Mouse (Mus musculus): ENCODE results near the gene Gm45234. TPM values are rescaled to one million over a fixed set of nuclear protein-coding genes. Genes with fewer than 3 reads are reported as not detected.

Gm45234 gene
- 1.5 TPM for total RNA-seq (2023)

GRCm38 (mm10) chr6:124755831-124756595 lies at the start of gene Gm45234, which contains the start of gene Atn1:
Gm45234 (minus strand) TSS chr6:124756021.
Atn1 (minus strand) TSS chr6:124756524.

GRCm38 (mm10) chr6:124779222-124779983 lies 23.6 kb upstream of the Gm45234 start, which contains the start of gene Lrrc23:
Lrrc23 (minus strand) TSS chr6:124779727.

GRCm38 (mm10) chr6:124769101-124769765 lies 13.4 kb upstream of the Gm45234 start, which contains the start of gene Eno2:
Eno2 (minus strand) TSS chr6:124769673.

GRCm38 (mm10) chr6:124740888-124741761 lies 14.7 kb downstream of the Gm45234 start, which contains the start of gene Grcc10:
Grcc10 (minus strand) TSS chr6:124741374.

GRCm38 (mm10) chr6:124738511-124739023 lies 17.3 kb downstream of the Gm45234 start, which contains the start of gene Ptpn6:
Ptpn6 (minus strand) TSS chr6:124738714.

GRCm38 (mm10) chr6:124711824-124712782 lies 43.7 kb downstream of the Gm45234 start, which contains the start of the genes Emg1 and Phb2:
Emg1 (minus strand) TSS chr6:124712178.
Phb2 (plus strand) TSS chr6:124712336.

Other genes with a start within 250 kb of the Gm45234 start
- 2.0 TPM for gene C1ra, start 243.6 kb downstream of the Gm45234 start, total RNA-seq (2023)
- 2.8 TPM for gene C1s1, start 213.7 kb downstream of the Gm45234 start, total RNA-seq (2023)
- not detected for gene C1rb, start 185.7 kb downstream of the Gm45234 start, total RNA-seq (2023)
- 0.21 TPM for gene C1s2, start 119.9 kb downstream of the Gm45234 start, total RNA-seq (2023)
- 82.6 TPM for gene Lpcat3, start 93.0 kb downstream of the Gm45234 start, total RNA-seq (2023)
- 168 TPM for gene Emg1, start 43.8 kb downstream of the Gm45234 start, total RNA-seq (2023)
- gene Phb2, start 43.7 kb downstream of the Gm45234 start, total RNA-seq (2023): 186 TPM
- gene Ptpn6, start 17.3 kb downstream of the Gm45234 start, total RNA-seq (2023): 178 TPM
- gene Grcc10, start 14.6 kb downstream of the Gm45234 start, total RNA-seq (2023): 265 TPM
- 188 TPM for gene Atn1, start 503 bp upstream of the Gm45234 start, total RNA-seq (2023)
- 2.7 TPM for gene Eno2, start 13.7 kb upstream of the Gm45234 start, total RNA-seq (2023)
- gene Lrrc23, start 23.7 kb upstream of the Gm45234 start, total RNA-seq (2023): 10.8 TPM
- gene Spsb2, start 52.6 kb upstream of the Gm45234 start, total RNA-seq (2023): 3.6 TPM
- 31.2 TPM for gene Tpi1, start 58.3 kb upstream of the Gm45234 start, total RNA-seq (2023)
- 58.0 TPM for gene Usp5, start 73.5 kb upstream of the Gm45234 start, total RNA-seq (2023)
- 1.8 TPM for gene Cdca3, start 73.5 kb upstream of the Gm45234 start, total RNA-seq (2023)
- gene Gnb3, start 84.3 kb upstream of the Gm45234 start, total RNA-seq (2023): not detected
- gene P3h3, start 101.7 kb upstream of the Gm45234 start, total RNA-seq (2023): 1.0 TPM
- gene Gpr162, start 108.0 kb upstream of the Gm45234 start, total RNA-seq (2023): 2.3 TPM
- gene Cd4, start 132.2 kb upstream of the Gm45234 start, total RNA-seq (2023): 458 TPM
- 1.6 TPM for gene Lag3, start 155.7 kb upstream of the Gm45234 start, total RNA-seq (2023)
- 75.5 TPM for gene Ptms, start 164.1 kb upstream of the Gm45234 start, total RNA-seq (2023)
- 86.9 TPM for gene Mlf2, start 175.4 kb upstream of the Gm45234 start, total RNA-seq (2023)
- gene Cops7a, start 209.5 kb upstream of the Gm45234 start, total RNA-seq (2023): 35.8 TPM
- gene Pianp, start 240.7 kb upstream of the Gm45234 start, total RNA-seq (2023): 0.89 TPM

Measured in CD4-positive naive resting alpha-beta T cell, adult 57 days (primary cell).